Mouse (Mus musculus): ENCODE measurements around the gene Ankrd27.

- TF ChIP-seq CTCF (IDR thresholded peaks at IDR 0.05; ENCODE audit: low read depth) (no peak), EP300 (IDR thresholded peaks at IDR 0.05; ENCODE audit: low read depth) (no peak)
Observed at GRCm38 (mm10) chr7:35586055-35586905, at the start of gene Ankrd27.

All from liver, postnatal 0 days (tissue).